22 mouse cellular contexts compared by ENCODE assay signal in genomic region chr2:7069458-7069857, GRCm38 (mm10).
DNase-seq lines count a peak whose midpoint lies in the region; ATAC-seq and TF ChIP-seq lines count a peak whose summit lies in the region.
"Had no signal": no experiment of that assay in that cellular context is flagged by ENCODE, and none has a peak within 500 bp of the region (broad histone marks: within the 10 kb centered on the region; RNA-seq: fewer than 3 reads in every experiment).

No protein-coding gene starts in this region.

- H3K9me3 ChIP-seq in intestine, postnatal 0 days (ENCODE audit: control insufficient read depth) = no peaks in the 10 kb centered on the region
- H3K9me3 ChIP-seq: forebrain, embryonic 10.5 days; hindbrain, embryonic 12.5 days; intestine, embryonic 15.5 days had no signal

- 34% methylated on average over 3 of the region's 3 CpGs for WGBS in intestine, postnatal 0 days

- no peaks in the 10 kb centered on the region for H3K4me1 ChIP-seq in intestine, postnatal 0 days (replicated peaks; ENCODE audit: control insufficient read depth, insufficient read depth, low read length)
- H3K4me1 ChIP-seq: forebrain, embryonic 10.5 days; hindbrain, embryonic 12.5 days; intestine, embryonic 15.5 days had no signal

- peak overlapping the region; percentile 88 for H3K27ac ChIP-seq in layer of hippocampus, adult 2 months
- H3K27ac ChIP-seq in intestine, postnatal 0 days (ENCODE audit: low read depth, low read length) = no peak overlapping the region
- H3K27ac ChIP-seq: forebrain, embryonic 10.5 days; hindbrain, embryonic 12.5 days; intestine, embryonic 15.5 days had no signal

- no peak for ATAC-seq in frontal cortex, adult (ENCODE audit: low TSS enrichment)
- ATAC-seq in intestine, postnatal 0 days = no peak
- ATAC-seq: forebrain, postnatal 0 days; intestine, embryonic 15.5 days; lung, postnatal 0 days; Patski had no signal

- H3K4me3 ChIP-seq in layer of hippocampus, adult 2 months = no peak overlapping the region
- H3K4me3 ChIP-seq in intestine, postnatal 0 days (ENCODE audit: low read depth, low read length) = no peak overlapping the region
- H3K4me3 ChIP-seq: forebrain, embryonic 10.5 days; hindbrain, embryonic 12.5 days; intestine, embryonic 15.5 days had no signal

- DNase-seq in adrenal gland, postnatal 10 days = peak; percentile 11
- no peak for DNase-seq in adrenal gland, postnatal 36 days
- no peak for DNase-seq in layer of hippocampus, adult 2 months (ENCODE audit: low spot score in 2 of 2)
- DNase-seq in layer of hippocampus, adult 9-10 months (ENCODE audit: low spot score) = no peak
- DNase-seq in mesoderm, embryonic 11.5 days (ENCODE audit: low read depth, low spot score) = peak; percentile 84
- no peak for DNase-seq in thymus, postnatal 10 days (ENCODE audit: low spot score in 2 of 2)
- DNase-seq: adrenal gland, adult 8-10 months; cerebellum, adult 9-11 months; forebrain, postnatal 0 days; heart, postnatal 10 days; layer of hippocampus, adult 9-11 months; liver; midbrain, embryonic 14.5 days; thymus, postnatal 14 days had no signal

- no peaks in the 10 kb centered on the region for H3K36me3 ChIP-seq in intestine, postnatal 0 days (ENCODE audit: control insufficient read depth, insufficient read depth)
- H3K36me3 ChIP-seq: forebrain, embryonic 10.5 days; hindbrain, embryonic 12.5 days; intestine, embryonic 15.5 days had no signal

- H3K4me2 ChIP-seq in intestine, postnatal 0 days (replicated peaks; ENCODE audit: low read depth) = no peak overlapping the region
- H3K4me2 ChIP-seq: heart, embryonic 11.5 days; hindbrain, embryonic 12.5 days; intestine, embryonic 15.5 days had no signal

- no peaks in the 10 kb centered on the region for H3K27me3 ChIP-seq in intestine, postnatal 0 days (replicated peaks; ENCODE audit: control insufficient read depth, insufficient read depth, low read length)
- H3K27me3 ChIP-seq: hindbrain, embryonic 12.5 days; intestine, embryonic 15.5 days; Patski had no signal

- H3K9ac ChIP-seq in intestine, postnatal 0 days (ENCODE audit: low read depth, low read length) = no peak overlapping the region
- H3K9ac ChIP-seq: forebrain, postnatal 0 days; hindbrain, embryonic 12.5 days; intestine, embryonic 15.5 days had no signal

- TF ChIP-seq CTCF in layer of hippocampus, adult 2 months (conservative IDR thresholded peaks at IDR 0.05) = no peak
- TF ChIP-seq CTCF in intestine, postnatal 0 days (IDR thresholded peaks at IDR 0.05; ENCODE audit: low read depth) = no peak

Comparison
In these comparisons a context has a peak if more than half of its experiments do, and no peak if none do; other contexts are left out.
1. DNase-seq: peak in adrenal gland, postnatal 10 days (single experiment) and mesoderm, embryonic 11.5 days (single experiment); none in adrenal gland, postnatal 36 days (0 of 2), layer of hippocampus, adult 2 months (0 of 2), layer of hippocampus, adult 9-10 months (single experiment) and thymus, postnatal 10 days (0 of 2).